Mouse (Mus musculus): ENCODE measurements at regions not wholly inside any gene's neighbourhood (a gene's known extent, or its start where the extent isn't known, plus 50 kb on each side); places are given as distances from the start of the nearest gene placed in this dataset.

DNA sequence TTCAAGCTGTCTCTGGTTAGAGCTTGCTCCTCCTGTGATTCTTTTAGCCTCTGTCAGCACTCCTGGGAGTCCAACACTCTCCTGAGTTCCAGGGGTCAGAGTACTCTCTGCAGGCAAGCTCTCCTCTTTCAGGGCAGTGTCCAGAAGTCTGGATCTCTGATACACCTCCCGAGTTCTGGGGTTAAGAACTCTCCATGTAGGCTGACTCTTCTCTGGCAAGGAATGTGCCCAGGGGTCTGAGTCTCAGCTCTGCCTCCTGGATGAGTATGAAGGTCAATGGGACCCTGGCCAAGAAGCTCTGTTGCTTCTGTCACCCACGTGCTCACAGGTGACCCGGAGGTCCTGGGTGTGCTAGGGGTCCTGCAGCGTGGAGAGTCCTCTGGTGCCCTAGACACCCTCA, 1146.2 kb upstream of the Gm38303 start:
- in situ Hi-C loops (cut with MboI, MseI) = loop anchor here (10.0 kb wide), 1 partner anchor 1733 kb away; no protein-coding TSS in a partner anchor

DNA sequence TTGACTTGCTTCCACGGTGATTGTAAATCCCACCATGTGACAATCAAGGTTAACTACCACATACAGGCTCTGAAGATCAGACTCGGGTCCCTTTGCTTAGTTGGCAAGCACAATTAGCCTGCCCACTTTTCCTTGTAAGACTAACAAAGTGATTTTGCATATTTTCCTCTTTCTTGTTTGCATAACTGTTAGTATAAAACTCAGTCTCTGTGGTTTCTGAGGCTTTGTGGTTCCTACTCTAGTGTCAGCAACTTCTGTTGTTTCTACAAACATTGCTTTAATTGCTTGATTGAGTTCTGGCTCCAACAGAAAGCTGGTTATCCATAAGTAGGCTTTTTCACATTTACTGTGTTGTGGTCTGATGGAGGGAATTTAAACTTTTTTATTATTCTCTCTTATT, 1121.4 kb upstream of the Gm38303 start:
- in situ Hi-C loops (cut with MboI, MseI) = no loop called here

DNA sequence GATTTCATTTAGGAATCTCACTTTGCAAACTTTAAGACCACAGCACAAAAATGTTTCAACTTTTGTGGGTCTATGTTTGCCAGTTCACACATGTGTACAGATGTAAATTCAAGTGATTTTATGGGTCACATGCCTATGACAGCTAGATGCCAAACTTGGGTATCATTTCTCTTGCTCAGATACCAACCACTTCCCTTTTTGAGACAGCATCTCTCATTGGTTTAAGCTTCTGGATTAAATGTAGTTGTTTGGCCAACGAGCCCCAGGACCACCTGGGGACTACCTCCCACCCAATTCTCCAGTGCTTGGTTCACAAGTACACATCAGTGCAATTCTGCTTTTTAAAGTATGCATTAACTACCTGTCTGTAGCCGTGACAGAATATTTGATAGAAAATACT, 1120.7 kb upstream of the Gm38303 start:
- in situ Hi-C loops (cut with MboI, MseI) = no loop called here
